Mouse (Mus musculus) spleen, adult 12 weeks (tissue): Measurements from ENCODE around the gene Dync2h1.
"Not testable (repeated sequence)": the region's sequence is repeated elsewhere in the genome, so short reads cannot be mapped to it uniquely, and the experiment has no call there.

Experiments
- DNase-seq: peaks from one replicate; pipeline ENCODE4 v3.0.0; 2022; ENCODE audit warnings: low spot score

Dync2h1 gene

GRCm38 (mm10) chr9:7184172-7184896 is at the start of gene Dync2h1, which contains the start of gene Dcun1d5:
TSS of gene Dync2h1 (minus strand) at chr9:7184446.
TSS of gene Dcun1d5 (plus strand) at chr9:7184520.
- peak; percentile 80 for DNase-seq

DNA sequence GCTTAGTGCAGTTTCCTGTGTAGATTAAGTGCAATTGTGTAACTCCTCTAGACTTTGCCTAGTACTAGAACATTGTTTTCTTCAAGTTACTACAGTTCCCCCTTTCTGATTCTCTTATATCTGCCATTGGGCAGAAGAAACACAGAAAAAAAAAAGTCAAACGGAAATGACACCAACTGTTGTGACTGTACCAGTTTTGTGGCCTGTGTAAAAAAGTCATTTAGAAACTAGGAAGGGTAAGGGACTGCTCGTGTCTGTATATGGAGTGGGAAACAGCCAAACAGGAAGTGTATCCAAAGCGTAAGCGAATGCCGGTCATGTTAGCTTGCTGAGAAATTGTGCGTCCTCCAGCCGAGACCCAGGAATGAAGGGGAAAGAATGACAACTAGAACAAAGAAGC is 37.2 kb upstream of the Dync2h1 start:
- no peak for DNase-seq

- no peak for DNase-seq
Measured at GRCm38 (mm10) chr9:7221024-7221423, 36.8 kb upstream of the Dync2h1 start.

DNA sequence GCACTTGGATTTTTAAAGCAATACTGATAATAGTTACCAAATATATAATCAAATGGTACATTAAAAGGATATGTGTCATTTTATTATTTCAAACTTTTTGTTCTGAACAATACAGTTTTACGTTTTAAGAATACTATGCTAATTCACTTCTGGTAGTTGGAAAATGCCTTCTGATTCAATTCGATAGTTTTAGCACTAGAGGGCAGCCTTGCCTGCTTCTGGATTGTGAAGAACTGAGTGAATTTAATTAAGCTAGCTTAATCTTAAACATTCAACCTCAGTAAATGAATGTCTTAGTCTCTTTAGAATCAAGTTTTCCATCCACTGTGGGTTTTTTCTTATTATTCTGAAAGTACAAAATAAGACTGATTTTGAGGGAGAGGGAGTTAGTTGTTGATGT is 32.0 kb upstream of the Dync2h1 start:
- DNase-seq: no peak

DNA sequence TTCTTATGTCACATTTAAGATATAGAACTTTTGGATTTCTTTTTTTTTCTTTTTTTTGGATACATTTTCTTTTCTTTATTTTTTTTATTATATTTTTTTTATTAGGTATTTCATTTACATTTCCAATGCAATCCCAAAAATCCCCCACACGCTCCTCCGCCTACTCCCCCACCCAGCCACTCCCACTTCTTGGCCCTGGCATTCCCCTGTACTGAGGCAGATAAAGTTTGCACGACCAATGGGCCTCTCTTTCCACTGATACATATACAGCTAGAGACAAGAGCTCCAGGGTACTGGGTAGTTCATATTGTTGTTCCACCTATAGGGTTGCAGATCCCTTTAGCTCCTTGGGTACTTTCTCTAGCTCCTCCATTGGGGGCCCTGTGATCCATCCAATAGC is 6.4 kb upstream of the Dync2h1 start:
- not testable (repeated sequence) for DNase-seq

DNA sequence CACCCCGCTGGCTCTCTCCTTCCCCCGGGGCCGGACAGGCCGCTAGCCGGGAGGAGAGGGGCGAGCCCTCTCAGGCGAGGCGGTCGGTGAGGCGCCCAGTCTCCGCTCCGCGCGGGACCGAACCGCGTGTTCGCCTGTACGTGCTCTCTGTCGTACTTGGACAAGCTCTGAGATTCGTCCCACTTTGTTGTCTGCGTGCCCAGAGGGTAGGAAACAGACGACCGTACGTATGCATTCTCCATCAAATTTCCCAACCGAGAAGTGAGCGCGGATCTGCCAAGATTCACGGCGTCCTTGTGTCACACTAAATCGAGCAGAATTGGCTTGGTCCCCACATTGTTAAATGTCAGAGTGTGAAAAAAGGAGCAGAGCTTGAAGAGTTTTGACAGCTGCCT is 648 bp upstream of the Dync2h1 start:
- no peak for DNase-seq

GRCm38 (mm10) chr9:7176618-7177610 is 7.3 kb downstream of the Dync2h1 start:
- peak; percentile 67 for DNase-seq

DNA sequence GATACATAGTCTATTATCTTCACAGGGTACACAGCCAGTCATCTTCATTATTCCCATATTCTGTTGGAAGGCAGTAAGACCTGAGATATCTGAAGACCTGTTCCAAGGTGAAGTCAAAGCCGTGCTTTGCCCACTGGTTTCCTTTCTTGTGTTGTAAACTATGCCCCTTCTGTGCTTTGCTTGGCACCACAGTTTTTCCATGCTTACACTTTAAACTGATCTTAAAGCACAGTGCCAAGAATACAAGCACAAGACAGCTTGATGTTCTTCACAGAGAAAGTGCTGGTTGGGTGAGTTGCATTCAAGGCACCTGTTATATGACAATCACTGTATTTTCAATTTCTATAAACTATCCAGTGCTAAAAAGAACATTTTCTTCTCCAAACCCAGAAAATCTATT is 10.5 kb downstream of the Dync2h1 start:
- DNase-seq: no peak

DNA sequence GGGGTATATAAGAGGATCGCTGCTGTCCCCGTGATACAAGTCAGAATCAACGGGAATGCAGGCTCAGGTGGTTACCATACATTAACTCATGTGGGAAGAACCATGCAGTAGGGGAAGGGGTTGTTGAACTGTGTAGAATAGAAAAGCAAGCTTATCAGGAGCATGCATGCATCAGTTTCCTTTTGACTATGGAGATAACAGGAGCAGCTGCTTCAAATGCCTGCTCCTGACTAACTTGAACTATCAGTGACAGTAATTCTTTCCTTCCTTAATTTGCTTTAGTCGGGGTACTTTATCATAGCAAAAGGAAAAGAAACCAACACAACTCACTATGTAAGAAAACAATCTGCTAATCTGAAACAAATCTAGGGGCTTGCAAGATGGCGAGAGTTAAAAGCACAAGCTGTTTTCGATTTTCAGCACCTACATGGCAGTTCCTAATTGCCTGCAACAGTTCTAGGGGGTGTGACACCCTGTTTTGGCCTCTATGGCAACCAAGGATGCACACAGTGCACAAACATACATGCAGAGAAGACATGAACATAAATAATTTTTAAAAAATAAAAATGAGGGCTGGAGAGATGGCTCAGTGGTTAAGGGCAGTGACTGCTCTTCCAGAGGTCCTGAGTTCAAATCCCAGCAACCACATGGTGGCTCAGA is 16.8 kb downstream of the Dync2h1 start:
- DNase-seq: no peak

- no peak for DNase-seq
Measured at GRCm38 (mm10) chr9:7160688-7161087, 23.6 kb downstream of the Dync2h1 start.

DNA sequence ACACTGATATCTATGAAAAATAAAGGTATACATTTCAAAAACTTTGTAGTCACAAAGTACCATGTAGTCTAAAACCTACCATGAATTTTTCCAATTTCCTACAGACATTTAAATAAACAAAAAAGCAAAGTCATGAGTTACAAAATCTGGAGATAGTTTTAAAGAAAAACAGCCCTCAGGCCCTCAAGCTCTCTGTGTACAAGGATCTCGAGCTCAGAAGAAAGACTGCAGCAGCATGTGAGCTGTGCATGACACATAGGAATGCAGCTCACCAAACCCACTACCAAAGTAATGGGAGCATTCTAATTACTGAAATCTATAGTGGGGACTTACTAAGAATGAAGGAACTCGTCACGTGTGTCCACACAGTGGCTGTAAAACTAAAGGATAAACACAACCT is 24.5 kb downstream of the Dync2h1 start:
- DNase-seq: no peak

GRCm38 (mm10) chr9:7158605-7159004 is 25.6 kb downstream of the Dync2h1 start:
- DNase-seq: no peak

DNA sequence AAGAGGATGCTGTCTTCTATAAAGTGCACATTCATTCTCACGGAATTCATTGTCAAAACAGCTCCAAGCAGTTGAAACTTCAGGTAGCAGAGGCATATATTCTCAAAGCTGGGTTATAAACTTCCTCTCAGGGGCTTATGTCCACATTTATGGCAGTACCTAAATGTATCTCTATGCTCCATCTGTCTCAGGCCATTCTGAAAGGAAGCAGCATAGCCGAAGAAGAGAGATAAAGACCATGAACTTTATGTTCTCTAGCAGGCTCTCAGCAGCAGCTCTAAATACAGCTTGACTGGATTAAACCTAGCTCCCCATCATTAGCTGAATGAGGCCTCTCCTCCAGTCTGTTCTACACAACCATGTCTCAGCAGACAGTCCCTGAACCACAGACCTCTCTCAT is 29.9 kb downstream of the Dync2h1 start:
- no peak for DNase-seq

- no peak for DNase-seq
Measured at GRCm38 (mm10) chr9:7122863-7123262, 61.4 kb downstream of the Dync2h1 start.

DNA sequence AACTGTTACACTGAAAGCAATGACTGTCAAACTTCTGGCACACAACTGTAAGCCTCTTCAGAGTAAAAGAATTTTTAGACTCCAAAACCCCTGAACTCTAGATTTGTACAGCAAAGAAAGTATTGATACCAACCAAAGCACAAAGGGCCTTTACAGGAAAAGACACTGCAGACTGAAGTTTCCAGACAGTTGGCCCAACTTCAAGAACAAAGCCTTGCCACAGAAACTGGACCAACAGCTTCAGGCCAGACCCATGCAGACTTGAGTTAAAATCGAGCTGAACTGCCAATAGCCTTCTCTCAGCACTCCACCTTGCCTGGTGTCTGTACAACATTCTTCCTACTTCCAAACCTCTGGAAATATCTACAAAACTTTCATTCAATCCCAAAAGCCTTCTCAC is 74.1 kb downstream of the Dync2h1 start:
- DNase-seq: no peak

DNA sequence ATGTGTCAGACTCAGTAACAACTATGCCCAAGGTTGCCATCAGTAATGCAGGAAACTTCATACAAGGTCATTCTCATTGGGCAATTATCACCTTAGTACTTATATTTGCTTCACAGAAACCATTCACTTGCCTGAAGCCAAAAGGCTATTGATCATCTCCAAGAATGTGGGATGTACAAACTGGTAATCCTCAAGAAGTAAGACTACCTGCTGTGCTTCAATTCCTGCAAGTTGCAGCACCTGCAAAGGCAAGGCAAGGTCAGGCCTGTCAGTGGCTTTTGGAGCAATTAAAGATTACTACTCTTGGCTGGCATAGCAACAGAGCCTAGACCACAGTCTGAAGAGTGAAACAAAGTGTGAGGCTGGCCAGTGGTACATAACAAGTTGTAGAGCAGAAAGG is 82.9 kb downstream of the Dync2h1 start:
- DNase-seq: no peak

- DNase-seq: no peak
Measured at GRCm38 (mm10) chr9:7074625-7075024, 109.6 kb downstream of the Dync2h1 start.

DNA sequence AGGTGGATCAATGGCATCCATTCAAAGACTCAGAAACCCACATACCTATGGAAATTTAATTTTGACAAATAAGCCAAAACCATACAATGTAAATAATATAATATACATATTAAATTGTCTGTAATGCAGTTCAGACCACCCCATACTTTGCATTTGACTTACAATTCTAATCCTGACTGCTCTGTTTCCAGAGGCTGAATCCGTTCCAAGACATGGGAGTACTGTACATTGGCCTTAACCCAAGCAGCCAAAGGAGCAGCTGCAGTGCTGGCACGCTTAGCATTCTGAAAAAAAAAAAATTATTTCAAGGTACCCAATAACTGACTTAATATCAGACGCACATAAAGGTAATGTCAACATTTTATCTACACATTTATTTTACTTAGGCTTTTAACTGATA is 113.4 kb downstream of the Dync2h1 start:
- no peak for DNase-seq

GRCm38 (mm10) chr9:7050588-7050987 is 133.7 kb downstream of the Dync2h1 start:
- DNase-seq: no peak

DNA sequence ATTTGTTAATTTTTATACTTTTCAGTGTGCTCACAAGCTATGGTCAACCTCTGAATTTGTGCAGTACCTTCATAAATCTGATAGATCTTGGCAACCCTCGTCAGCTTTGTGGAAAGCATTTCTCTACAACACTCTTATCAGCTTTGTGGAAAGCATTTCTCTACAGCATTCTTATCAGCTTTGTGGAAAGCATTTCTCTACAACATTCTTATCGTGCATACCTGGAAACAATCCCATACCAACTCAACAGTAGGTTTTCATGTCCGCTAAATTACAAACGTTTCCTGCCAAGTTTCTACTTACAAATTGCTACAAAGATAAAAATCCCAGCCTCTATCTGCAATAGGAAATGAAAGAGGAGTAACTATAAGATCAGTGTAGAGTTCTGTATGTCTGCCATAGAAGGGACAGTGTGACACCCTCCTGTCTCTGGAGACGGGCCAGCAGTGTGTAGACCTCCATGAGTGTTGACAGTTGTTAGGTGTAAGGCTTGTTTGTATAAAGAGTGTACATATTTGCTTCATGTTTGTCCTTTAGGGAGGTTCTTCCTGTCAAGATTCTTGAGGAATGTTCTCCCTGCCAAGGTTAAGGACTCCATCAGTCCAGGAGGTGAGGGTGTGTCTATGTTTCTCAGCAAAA is 141.5 kb downstream of the Dync2h1 start:
- DNase-seq: no peak

- DNase-seq: no peak
Measured at GRCm38 (mm10) chr9:7041231-7041630, 143.0 kb downstream of the Dync2h1 start.

DNA sequence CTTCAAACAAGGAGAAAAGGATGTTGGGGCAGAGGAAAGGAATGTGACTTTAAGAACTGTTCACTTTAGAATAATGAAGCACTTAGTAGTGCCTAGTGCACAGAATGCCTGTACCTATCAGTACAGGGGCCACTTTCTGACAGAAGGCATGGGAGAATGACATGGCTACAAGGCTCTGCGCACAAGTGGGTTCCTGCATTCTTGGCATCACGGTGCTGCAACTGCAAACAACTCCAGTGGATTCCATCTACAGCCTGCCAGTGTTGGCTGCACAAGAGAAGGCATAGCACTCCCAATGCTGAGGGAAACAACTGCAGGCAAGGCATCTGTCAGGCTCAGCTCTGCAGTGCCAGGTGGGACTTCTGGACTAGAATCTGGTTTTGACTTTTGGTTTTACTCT is 151.7 kb downstream of the Dync2h1 start:
- DNase-seq: no peak
